Mouse (Mus musculus): ENCODE measurements around the gene Serpinb6a.
"Not testable (repeated sequence)": the region's sequence is repeated elsewhere in the genome, so short reads cannot be mapped to it uniquely, and the experiment has no call there.

Serpinb6a gene

DNA sequence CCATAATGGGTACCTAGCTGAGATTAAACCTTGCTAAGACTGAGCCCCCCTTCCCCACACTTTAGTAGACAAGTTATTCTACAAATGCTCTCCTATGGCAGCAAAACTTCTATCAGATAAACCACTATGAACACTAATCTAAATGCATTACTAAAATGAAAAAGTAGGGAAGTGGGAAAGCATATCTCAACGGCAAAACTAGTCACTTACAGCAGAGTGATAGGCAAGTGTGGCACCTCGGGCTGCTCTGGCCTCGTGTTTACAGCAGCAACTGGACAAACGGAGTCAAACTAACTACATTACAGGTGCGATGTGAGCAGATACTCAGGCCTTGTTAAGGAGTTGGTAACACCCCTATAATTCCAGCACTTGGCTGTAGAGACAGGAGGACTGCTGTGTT is 13.0 kb downstream of the Serpinb6a start:
- DNase-seq (ENCODE audit: low spot score in 2 of 2) = no peak

DNA sequence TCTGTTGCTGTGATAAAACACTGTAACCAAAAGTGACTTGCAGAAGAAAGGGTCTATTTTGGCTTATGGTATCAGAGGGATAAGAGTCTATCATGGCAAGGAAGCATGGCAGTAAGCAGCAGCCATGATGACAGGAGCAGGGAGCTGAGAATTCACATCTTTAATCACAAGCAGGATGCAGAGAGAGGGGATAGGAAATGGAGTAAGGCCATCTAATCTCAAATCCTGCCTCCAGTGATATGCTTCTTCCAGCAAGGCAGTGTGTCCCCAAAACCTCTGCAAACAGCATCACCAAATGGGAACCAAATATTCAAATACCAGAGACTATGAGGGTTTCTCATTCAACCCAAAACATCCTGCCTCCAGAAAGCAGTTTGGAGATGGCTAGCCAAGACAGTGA is 36.0 kb downstream of the Serpinb6a start:
- DNase-seq (ENCODE audit: low spot score in 2 of 2) = no peak

DNA sequence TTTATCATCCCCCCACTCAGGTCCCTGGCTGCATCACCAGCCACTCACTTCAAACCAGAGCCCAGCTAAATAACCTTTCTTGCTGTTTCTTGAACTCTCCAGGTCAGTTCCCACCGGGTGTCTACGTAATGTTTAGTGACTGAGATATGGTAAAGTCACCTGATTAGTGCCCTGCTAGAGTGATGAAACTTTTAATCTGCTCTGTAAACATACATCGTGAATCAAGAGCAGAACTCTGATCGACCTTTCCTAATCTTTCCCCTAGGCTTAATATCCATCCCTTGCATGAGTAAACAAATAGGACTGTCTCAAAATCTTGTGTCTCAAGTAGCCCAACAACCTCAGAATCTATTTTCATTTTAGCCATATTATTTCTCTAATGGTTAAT is 36.6 kb downstream of the Serpinb6a start:
- DNase-seq (ENCODE audit: low spot score in 2 of 2) = no peak

DNA sequence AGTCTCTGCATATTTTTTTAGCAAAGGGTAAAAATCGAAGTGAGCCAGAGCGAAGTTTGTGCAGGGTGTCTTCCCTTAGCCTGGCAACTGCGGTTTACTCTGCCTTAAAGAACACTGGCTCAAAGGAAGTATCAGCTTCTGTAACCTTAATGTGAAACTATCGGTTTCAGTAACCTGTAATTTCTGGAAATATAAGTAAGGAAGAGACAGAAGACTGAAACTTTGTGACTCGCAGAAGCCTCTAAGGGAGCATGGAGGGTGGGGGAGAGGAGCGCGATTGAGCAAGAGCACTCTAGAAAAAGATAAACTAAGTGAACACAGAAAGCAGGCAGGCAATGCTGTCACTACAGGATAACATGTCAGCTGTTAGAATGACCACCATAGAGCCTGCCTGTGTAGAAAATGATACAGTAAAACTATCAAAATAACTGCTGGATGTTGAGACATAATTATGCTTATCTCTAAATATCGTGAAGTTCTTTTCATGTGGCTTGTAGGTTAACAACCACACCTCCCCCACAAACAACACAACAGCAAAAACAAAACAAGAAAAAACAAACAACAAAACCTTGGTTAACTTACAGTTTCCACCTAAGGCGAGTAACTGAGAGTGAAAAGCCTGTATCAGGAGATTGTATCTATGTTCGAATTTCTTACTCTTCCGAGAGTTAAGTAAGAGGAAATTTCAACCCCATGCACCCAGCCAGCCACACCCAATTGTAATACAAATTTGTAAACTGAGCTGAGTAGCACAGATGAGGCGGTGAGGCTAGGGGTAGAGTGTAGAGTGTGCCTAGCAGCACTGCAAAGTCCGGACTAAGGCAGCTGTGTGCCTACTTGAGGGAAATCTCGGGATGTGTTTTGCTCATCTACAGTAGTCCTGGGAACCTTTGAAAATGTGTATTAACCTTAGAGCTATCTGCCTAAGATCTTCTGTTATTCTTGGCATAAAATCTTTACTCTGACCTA is 37.3 kb downstream of the Serpinb6a start:
- DNase-seq (ENCODE audit: low spot score in 2 of 2) = peak; percentile 18 to 22

DNA sequence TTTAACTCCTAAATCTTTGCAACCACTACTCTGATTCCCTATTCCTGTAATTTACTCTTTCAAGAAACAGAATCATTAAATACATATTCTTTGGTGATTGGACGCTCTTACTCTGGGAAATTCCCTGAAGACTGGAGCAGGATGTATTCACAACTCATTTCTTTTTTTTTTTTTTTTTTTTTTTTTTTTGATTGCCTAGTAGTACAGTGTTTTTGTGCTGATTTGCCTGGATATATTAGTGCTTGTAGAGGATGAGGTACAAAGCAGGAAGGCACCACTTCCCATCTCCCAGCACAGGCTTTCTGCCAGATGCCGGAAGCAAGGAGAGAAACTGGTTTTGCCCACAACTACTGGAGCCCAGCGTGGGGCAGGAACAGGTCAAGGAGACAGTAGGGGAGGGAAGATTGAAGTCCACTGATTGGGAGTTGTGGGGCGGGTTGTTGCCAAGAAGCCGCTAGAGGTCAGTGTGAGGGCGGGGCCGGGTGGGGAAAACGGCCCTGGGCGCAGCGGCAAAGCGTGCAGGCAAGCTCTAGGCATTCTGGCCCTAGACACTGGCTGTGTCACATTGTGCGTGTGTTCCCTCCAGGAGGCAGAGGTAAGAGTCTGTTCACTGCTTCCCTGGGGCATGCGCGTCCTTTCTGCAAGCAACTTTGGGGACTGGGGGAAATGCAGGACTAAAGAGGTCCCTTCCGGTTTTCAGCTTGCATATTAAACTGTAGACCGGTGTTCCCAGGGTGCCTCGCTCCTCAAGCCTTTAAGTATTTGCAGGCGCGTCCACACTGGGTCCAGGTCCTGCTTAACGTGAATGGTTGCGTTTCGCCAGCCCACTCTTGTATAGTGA is 38.2 kb downstream of the Serpinb6a start, which contains the start of gene Nqo2:
Gene Nqo2, plus strand, starts transcription at position 482 of the 841 bp plus-strand sequence.
- DNase-seq (ENCODE audit: low spot score in 2 of 2) = peak; percentile 78 to 79

DNA sequence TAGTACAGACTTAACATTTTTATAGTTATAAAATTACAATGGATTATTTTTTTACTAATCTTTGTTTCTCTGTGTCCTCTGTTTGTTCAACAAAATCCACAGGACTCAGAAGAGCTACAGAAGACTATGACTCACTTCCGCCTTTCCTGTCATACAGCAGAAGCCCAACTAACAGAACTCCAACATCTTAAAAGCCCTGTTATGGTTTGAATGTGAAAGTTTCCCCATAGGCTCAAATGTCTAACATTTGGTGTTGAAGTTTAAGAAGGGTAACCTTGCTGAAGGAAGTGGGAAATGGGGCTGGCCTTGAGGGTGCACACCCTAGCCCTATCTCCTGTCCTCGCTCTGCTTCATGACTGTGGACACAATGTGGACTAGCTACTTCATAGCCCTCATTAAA is 42.8 kb downstream of the Serpinb6a start:
- no peak for DNase-seq (ENCODE audit: low spot score in 2 of 2)

DNA sequence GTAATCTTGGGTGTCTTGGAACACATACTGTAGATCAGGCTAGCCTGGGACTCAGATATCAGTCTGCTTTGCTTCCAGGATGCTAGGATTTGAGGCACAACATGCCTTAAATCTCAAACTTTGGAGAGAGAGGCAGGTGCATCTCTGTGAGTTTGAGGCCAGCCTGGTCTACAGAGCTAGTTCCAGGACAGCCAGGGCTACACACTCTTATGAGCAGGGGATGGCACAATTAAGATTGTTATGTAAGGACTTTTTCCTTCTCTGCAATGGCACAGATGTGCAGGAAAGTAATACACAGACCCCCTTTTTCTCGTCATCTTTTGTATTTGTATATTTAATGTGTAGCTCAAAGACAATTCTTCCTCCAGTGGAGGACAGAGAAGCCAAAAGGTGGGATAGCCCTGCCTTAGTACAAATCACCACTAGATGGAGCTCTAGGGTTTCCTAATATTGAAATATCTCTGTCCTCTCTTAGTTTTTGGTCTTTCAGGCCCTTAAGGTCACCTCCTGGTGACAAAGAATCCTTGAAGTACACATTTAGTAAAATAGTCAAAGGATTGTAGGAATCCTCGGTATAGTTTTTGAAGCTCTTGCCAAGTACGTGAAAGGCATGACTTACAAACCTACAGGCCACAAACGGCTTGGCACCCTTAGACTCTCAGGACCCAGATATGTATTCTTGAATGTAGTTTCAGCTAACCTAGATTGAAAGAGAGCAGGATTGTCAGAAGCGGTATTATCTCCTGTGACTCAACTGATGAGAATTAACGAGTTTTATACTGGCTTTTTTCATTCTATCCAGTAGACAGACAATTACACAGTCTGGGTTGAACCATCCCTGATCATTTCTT is 45.8 kb downstream of the Serpinb6a start:
- DNase-seq (ENCODE audit: low spot score in 2 of 2) = peak in 1 of 2 experiments; percentile 43

DNA sequence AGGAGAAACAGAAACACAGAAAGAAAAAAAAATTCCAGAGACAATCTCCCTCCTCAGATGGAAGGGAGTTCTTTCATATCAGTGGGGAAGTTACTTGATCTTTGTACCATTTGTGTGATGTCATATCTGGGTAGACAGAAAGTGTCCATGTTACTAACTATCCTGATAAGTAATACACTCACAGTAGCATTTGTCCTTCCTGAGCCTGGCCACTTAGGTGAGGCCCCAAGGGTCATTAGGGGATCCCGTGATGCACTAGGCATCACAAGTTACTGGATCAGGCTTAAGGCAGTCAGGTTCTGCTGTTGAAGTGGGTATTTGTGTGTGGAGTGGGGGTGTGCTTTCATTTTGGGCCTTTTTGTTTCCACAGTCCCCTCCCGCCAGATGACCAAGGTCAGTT is 49.6 kb downstream of the Serpinb6a start:
- no peak for DNase-seq (ENCODE audit: low spot score in 2 of 2)

DNA sequence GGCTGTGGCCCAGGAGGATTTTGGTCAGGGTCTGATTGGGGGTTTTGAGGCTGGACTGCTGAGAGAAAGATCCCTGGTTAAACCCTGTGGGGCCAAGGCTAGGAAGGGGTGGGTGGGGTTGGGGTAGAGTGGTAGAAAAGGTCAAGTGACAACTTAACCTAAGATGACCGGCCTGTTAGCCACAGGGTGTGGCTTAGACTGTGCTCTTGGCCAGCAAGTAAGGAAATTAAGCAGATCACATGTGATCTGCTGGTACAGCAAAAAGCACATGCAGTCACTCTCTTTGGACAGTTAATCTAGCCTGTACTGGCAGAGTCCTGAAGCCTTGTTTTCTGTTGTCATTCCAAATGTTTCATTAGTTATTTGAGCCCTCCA is 50.5 kb downstream of the Serpinb6a start:
- DNase-seq (ENCODE audit: low spot score in 2 of 2) = peak; percentile 24 to 28

DNA sequence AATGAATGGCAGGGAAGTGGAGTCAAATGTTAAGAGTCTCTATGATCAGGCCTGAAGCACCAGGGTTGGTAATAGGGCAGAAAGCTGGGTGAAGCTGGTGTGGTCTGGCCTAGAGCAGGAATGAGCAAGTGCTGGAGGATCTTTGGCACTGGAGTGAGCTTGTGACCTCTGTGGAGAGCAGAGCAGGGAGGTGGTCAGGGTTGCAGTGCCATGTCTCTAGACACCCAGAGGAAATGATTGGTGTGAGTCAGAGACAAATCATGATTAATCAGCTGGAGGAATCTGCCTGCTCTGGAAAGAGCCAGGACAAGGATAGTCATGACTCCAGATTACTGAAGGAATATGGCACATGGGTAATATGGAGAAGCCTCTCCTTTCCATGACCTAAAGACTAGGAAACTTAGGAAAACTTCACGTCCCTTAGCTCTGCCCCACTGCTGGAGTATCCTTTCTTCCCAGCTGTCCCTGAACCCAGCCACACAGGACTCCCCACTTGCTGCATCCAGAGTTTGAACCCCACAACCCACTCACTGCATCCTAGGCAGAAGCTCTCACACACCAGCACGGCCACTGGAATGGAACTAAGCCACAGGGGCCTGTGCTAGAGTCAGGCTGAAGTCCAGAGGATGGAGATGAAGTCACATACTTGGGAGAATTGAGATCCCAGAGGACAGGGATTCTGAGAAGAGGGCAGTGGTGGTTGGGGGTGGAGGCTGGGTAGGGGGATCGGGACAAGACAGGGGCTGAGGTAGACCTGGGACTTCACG is 51.1 kb downstream of the Serpinb6a start:
- DNase-seq (ENCODE audit: low spot score in 2 of 2) = peak in 1 of 2 experiments; percentile 35

DNA sequence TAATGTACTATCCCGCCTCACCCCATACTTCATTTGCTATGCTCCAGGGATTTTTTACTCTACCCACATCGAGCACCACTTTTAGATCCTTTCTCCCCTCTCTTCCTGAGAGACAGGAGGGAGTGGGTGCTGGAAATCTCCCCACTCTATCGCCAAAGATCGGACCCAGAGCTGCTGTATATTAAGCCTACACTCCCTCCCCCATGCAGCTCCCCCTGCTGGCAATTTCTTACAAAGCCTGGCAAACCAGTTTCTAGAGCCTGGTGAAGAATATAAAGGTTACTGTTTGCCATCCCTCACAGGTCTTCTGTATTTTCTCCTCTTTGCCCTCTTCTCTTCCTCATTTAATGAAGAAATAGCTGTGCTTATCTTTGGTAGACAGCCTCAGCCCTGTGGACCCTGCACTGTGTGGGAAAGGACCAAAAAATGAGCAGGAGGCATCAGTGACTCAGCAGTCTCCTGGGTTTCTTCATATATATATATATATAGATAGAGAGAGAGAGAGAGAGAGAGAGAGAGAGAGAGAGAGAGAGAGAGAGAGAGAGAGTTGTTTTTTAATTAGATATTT is 60.3 kb downstream of the Serpinb6a start:
- DNase-seq (ENCODE audit: low spot score in 2 of 2) = no peak

DNA sequence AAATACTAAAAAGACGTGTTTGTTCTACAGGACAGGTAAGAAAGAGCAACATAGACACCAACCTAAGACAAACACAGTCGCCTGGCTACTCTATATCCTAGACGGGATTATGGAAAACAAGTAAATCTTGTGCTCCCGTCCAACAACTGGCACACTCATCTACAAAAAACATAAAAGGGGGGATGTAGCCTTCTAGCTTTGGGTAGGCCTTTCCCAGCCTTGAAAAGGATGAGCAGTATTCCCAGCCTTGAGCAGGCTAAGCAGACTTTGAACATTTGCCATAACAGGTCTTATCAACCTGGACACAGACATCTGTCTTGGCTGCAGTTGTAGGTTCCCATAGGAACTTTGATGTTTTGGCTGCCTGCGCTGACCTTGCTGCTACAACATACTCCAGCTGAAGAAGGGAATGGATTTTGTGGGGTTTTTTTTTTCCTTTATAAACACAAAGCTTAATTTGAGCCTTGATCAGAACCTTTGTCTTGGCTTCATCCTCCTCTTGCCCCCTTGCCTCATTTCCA is 61.2 kb downstream of the Serpinb6a start:
- no peak for DNase-seq (ENCODE audit: low spot score in 2 of 2)

DNA sequence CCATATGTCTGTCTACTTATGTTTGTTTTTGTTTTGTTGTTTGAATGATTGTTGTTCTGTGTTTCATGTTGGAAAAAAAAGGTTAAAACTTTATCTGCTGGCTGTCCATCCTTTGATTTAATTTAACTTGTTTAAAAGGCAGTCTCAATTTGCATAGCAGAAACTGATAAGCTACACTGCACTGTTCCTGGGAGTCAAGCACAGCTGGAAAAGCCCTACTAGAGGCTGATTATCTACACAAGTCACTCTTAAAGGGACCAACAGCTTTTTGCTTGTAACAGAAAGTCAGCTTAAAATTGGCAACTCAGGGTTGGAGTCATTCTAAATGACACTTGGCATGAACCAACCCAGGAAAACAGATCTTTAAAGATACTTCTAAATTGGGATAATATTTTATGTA is 65.0 kb downstream of the Serpinb6a start:
- DNase-seq (ENCODE audit: low spot score in 2 of 2) = not testable (repeated sequence)

DNA sequence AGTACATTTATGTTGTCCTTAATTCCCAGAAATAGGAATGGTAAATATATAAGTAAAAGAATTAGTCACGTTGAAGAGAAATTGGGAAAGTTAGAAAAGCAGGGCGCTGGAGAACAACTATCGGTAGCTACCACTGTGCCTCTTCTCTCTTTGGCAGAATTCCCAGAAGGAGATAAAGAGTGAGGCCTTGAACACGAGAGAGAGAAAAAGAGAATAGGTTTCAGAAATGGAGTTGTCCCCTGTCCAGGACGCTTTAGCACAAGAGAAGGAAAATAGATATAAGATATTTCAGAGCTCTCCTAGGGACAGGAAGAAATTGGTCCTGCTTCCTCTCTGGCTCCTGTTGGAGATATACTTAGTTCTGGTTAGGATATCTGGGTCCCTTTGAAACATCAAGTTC is 65.4 kb downstream of the Serpinb6a start:
- no peak for DNase-seq (ENCODE audit: low spot score in 2 of 2)

DNA sequence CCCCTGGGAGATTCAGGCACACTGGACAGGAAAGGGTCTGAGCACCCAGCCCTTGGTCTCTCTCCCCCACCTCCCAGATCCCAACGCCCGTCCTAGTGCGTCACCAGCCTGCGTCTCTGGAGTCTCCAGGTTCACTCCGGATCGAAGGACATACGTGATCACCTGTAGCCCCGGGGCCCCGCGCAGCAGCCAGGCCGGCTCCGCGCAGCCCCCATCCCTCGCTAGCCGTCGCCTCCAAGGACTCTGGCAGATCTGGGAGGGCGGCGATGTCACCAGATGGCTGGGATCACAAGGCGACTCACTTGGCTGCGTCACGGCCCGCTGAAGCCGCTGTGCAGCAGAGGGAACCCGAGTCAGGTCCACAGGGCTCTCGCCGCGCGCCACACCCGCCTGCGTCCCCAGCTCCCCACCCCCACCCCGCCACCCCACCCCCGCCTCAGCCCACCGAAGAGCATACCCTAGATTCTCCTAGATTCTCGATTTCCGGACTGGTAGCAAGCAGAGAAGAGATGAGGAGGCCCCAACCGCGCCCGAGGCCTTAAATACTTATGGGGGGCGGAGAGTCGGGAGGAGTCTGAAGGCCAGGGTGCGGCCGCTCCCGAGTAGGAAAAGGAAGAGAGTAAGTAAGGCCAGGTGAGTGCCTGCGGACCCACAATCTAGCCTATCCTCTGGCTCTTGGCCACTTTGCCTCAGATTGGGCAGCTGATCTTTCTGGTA is 67.0 kb downstream of the Serpinb6a start:
- DNase-seq (ENCODE audit: low spot score in 2 of 2) = peak; percentile 67 to 73

DNA sequence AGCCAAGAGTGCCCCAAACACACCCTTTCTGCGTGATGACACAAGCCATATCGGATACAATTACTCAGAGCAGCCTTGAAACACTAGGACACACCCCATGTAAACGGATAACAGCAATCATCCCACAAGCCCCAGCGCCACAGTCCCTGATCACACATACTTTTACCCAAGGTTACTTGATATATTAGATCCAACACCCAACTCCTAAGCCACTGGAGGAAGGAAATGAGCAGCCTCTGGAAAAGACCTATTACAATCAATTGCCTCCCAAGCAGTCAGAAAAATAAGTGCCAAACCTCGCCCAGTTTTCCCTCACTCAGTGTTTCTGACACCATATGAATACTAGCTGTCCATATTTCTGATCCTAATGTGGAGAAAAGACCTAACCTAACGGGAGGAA is 67.9 kb downstream of the Serpinb6a start:
- DNase-seq (ENCODE audit: low spot score in 2 of 2) = peak; percentile 25 to 36

DNA sequence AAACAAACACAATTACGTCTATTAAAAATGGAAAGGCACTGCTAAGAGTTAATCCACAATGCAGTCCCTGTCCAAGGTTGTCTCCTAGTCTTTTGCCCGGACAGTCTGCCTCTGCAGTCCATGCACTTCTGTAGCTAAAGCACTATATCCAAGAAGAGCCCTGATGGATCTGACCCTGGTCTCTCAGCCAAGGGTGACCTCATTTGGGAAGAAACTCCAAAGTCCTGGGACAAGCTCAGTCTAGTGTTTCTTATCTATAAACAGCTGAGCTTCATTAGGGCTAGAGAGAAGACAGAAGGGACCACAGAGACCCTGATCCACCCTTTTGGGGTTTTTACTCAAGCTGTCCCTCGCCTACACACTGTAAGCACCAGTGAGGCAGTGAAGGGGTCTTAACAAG is 71.7 kb downstream of the Serpinb6a start:
- DNase-seq (ENCODE audit: low spot score in 2 of 2) = peak; percentile 78 to 79

DNA sequence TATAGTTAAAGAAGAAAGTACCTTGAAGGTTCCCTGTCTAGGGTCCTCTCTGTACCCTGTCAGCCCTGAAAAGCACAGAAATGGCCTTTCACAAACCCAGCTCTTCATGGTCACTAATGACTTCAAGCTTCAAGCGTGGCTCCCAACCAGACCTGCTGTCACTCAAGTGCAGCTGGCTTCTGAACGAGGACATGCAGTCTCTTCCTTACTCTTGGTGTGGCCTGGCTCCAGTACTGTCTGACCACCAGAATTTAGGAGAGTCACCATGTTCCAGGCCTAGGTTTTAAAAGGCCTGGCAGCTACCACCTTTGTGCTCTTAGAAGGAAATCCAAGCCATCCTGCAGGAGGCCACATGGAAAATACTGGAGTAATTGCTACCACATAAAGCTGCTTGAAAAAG is 72.3 kb downstream of the Serpinb6a start:
- no peak for DNase-seq (ENCODE audit: low spot score in 2 of 2)

DNA sequence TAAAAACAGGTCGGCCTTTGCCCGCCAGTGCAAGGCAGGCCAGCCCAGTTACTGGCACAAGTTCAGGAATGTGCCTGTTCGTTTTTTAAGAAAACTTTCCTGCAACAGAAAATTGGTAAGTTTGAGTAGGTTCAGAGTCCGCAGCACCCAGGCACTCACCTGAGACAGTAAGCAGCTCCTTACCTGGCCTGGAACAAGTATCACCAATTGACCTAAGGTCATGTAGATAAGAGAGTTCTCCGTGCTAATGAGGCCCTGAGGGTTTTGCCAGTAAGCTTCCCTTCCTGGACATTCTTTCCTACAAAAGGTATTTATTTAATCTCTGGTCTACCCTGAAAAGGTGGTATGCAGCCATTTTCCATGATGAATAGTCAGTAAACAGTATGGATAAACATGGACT is 80.9 kb downstream of the Serpinb6a start:
- DNase-seq (ENCODE audit: low spot score in 2 of 2) = no peak

DNA sequence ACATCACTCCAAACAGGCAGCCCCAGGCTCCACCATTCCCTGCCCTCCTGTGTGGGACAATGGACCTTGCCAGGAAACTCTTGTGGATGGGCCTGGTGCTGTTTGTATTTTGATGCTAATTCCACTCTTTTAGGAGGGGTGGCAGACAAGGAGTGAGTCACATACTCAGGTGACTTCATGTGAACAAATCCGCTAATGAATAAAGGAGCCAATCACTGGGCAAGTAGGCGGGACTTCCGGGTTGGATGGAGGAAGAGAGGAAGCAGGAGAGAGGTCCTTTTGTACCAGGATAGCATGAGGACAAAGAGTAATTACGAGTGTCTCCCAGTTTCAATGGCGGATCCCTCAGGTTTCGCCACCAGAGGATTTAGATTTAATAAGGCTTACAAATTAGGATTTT is 81.6 kb downstream of the Serpinb6a start:
- DNase-seq (ENCODE audit: low spot score in 2 of 2) = no peak
